Mouse (Mus musculus) adrenal gland, postnatal 36 days (tissue): ENCODE measurements around the gene Cysrt1. TPM values are rescaled to one million over a fixed set of nuclear protein-coding genes. Genes with fewer than 3 reads are reported as not detected.
"Not testable (repeated sequence)": the region's sequence is repeated elsewhere in the genome, so short reads cannot be mapped to it uniquely, and the experiment has no call there.

Source experiments
- DNase-seq, 2 experiments: peaks; one replicate each; pipeline ENCODE4 v3.0.0; 2021; ENCODE audit warnings: mixed read lengths in 1 of 2
- total RNA-seq, 2 experiments: library from RNA; stranded (reverse); gene quantifications; 2 replicates each; pipeline ENCODE4 v1.2.3; 2021

Cysrt1 gene
- total RNA-seq, 2 experiments from 2014 or later: not detected

DNA sequence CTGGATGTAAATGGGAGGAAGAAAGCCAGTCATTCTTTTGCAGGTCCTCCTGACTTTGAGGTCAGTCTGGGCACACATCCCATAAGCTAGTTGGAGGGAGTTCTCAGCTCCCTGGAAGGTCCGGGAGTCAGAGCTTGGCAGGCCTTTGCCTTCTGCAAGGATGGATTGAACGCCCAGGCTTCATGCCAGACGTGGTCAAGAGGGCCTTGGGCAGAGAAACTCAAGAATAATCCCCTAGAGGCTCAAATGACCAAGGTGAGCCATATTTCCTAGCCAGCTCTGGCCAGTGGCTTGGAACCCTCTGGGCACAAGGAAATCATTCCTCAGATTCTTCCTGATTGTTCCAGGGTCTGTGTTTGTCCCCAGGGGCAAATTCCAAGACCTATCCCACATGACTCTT is 22.6 kb upstream of the Cysrt1 start:
- no peak for DNase-seq

DNA sequence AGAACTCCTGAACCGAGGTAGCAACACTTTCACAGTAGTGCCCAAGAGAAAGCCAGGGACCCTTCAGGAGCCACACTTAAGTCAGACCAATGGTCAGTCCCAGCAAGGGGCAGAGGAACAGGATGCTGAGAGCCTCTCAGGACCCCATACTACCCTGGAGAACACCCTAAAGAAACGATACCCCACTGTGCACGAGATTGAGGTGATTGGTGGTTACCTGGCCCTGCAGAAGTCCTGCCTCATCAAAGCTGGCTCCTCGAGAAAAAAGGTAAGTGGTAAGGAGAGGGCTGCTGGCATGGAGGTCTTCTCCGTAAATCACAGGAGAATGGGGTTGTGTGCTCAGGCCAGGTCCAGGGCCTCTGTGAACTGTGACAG is 22.0 kb upstream of the Cysrt1 start:
- DNase-seq: no peak

DNA sequence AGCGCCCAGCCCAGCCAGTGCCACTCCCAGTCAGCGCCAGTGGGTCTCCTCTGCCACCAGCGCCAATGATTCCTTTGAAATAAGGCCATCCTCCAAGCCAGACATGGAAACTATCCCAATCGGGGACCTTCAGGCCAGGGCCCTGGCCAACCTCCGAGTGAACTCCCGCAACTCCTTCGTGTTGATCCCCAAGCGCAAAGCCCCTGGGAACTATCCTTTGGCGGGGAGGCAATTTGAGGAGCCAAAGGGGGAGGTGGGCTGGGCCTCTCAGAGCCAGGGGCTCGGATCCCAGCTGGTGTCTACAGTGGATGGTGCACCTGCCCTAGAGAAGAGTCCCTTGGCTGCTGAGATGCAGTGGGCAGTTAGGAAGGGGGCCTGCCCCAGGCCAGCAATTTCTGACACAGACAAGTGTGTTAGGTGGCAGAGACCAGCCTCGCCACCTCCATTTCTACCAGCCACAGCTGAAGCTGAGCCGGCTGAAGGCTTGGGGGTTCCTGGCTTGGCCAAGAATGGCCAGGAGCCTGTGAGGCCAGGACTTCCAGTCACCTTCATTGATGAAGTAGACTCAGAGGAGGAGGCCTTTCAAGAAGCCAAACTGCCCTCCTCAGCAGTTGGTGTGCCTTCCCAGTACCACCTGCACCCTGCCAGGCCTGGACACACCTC is 21.5 kb upstream of the Cysrt1 start:
- DNase-seq: no peak

DNA sequence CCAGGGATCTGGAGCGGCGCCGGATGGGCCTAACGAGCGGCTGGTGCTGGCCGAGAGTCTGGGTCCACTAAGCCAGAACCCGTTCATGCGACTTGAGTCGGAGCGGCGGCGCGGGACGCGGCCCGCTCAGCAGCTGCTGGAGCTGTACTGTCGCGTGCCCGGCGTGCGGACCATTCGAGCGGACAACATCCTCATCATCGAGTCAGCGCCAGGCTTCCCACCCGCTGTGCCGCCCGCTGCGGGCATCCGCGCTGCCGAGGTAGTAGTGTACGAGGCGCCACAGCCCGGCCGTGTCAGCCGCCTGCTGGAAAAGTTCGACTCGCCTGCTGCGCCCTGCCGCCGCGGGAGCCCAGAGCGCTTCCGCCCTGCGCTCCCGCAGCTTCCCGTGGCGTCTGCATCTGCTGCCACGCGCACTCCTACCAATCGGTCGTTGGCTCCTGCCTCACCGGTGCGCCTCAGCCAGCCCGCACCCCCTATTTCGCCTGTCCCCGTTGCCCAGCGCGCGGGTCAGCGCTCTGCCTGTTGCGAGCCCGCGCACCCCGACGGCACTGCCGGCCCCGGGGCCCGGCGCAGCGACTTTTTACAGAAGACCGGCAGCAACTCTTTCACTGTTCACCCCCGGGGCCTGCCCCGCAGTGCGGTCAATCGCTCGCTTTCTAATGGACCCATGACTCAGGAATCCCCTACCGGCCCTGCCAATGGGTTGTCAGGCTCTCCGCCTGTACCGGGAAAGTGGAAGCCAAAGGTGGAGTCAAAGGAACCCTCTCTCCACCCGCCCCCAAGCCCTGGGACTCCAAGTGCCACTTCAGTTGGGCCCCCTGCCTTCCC is 20.8 kb upstream of the Cysrt1 start:
- peak; percentile 51 for DNase-seq

DNA sequence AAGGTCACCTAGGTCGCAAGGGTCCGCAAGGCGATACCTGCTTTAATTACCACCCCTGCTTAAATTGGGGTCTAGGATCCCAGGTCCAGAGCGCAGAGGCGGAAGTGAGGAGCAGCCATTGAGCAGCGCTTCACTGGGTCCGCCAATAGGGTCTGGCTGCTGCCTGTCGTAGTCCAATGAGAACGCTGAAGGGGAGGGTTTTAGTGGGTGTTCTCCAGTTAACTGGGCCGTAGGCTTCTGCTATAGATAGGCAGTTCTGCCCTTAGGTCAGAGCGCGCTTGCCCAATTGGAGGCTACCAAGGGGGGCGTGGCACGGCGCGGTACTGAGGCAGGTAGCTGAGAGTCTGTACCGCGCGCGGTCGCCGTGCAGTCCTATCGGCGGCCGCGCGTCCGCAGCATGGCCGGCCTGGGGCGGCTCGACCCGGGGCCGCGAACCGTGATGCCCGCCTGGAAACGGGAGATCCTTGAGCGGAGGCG is 20.1 kb upstream of the Cysrt1 start, which contains the start of gene Tprn:
Tprn (plus strand) TSS at position 328 of the 477 bp plus-strand sequence.
- DNase-seq: peak; percentile 98

DNA sequence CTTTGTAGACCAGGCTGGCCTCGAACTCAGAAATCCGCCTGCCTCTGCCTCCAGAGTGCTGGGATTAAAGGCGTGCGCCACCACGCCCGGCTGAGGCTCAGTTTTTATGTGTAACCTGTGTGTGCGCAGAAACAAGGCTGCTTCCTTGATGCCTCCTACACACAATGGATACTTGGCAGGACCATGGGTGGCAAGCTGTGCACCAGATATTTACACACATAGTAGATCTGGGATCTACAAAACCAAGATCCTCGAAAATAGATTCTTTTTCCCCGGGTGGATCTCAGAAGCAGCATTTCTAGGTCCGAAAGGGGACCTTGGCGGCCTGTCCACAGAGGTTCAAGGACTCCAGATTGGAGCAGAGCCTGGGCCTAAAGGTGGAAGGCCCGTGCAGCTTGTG is 19.6 kb upstream of the Cysrt1 start:
- no peak for DNase-seq

DNA sequence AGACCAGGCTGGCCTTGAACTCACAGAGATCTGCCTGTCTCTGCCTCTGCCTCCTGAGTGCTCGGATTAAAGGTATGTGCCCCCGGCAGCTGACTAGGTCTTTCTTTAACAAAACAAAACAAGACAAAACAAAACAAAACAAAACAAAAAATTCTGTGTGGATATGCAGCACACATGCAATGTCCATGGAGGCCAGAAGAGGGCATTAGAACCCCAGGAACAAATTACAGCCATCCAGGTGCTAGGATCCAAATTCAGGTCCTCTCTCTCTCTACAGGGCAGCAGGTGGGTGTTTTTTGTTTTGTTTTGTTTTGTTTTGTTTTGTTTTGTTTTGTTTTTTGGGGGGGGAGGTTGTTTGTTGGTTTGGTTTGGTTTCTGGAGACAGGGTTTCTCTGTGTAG is 16.6 kb upstream of the Cysrt1 start:
- DNase-seq: no peak

DNA sequence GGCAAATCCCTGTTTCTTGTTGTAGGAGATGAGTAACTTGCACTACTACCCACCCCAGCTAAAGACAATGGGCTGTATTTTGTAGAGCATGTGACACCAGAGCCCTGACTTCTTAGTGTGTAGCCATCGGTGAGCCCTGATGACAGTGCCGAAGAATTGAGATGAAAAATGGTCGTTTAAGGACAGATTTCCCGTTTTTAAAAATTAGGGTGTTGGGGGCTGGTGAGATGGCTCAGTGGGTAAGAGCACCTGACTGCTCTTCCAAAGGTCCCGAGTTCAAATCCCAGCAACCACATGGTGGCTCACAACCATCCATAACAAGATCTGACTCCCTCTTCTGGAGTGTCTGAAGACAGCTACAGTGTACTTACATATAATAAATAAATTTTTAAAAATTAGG is 15.0 kb upstream of the Cysrt1 start:
- not testable (repeated sequence) for DNase-seq

DNA sequence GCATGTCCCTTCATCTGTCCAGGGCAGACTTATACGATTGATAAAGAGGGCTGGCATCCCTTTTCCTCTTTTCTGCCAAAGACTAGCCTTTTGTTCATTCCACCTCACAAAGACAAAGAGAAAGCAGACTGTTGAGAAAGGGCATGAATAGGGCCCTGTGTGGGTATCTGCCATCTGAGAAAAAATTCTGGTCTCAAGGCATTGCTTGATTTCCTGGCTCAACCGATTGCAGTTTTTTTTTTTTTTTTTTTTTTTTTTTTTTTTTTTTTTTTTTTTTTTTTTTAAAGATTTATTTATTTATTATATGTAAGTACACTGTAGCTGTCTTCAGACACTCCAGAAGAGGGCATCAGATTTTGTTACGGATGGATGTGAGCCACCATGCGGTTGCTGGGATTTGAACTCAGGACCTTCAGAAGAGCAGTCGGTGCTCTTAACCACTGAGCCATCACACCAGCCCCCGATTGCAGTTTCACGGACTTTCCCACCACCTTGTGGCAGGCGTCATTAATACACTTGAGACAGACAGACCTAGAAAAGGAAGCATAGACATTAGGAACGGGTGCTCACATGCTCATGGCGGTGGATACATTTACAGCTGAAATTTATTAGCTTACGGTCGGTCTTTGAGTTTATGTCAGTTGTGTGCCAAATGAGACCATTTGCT is 14.3 kb upstream of the Cysrt1 start:
- peak; percentile 36 to 56 for DNase-seq

DNA sequence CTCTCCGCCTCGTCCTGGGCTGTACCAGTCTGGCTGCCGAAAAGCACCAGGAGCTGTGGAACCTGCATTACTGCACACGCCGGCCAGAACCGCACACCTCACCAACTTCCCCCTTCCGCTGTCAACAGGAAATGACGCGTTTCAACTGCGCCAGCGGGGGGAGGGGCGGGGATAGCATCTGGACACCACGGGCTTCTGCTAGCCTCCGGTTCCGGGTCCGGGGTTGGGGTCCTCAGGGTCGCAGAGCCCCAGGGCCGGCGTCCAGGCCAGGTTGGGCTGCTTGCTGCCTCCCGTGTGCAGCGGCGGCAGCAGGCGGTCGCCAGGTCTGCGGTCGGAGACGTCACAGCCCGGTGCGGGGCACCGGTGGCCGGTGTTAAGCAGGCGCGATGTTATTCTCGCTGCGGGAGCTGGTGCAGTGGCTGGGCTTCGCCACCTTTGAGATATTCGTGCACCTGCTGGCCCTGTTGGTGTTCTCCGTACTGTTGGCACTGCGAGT is 13.1 kb upstream of the Cysrt1 start, which contains the start of gene Tmem203:
Tmem203 (plus strand) TSS at position 156 of the 496 bp plus-strand sequence.
- DNase-seq: peak; percentile 92 to 93

DNA sequence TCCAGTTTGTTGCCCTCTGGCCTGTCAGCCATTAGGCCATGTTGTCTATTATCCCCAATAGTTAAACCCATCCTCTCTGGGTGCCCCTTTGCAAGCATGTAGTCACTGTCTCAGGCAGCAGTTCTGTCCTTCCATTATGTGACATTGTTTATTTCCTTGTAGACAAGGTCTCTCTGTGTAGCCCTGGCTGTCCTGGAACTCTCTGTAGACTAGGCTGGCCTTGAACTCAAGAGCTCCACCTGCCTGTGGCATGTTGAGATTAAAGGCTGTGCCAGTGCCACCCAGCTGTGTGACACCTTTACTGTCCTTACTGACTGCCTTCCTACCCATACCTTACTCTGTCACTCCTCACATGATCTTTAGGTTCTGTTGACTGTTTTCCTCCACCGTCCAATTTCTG is 10.1 kb upstream of the Cysrt1 start:
- DNase-seq: peak; percentile 30 to 36

DNA sequence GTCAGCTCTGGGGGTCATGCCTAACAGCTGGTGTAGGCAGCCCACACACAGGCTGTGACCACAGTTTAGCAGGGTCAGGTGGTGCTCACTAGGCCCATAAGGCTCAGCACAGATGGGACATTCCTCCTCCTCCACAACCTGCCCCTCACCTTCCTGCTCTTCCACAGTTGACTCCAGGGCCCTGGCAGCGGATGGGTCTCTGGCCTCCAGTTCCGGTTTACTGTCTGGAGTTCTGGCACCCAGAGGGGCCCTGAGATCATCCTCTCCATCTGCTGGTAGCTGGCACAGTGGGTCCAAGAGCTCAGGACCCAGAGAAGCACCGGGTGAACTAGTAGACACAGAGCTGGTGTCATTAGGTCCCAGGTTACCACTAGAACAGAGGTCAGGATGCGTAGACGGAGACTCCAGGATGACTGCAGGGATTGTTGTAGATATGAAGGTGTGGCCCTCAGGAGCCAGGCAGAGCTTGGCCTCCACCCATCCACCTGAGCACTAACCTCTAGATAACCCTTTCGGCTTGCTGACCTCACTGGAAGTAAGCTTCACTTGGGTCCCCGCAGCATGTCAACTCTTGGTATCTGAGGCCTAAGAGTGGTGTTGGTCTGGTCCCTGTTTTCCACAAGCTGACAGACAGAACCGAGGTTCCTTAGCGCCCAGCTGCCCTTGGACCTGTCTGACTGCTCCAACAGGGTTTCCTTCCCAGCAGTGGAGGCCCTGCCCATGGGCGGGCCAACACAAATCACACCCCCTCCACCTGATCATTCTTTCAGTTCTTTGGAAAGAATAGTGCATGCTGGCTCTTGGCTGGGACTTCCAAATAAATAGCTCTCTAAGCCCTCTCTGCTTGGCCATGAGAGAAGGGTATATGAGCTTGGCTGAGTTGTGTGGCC is 4.2 kb upstream of the Cysrt1 start, which contains the start of gene AL732309.1:
AL732309.1 (minus strand) TSS at position 681 of the 890 bp plus-strand sequence.
- no peak for DNase-seq

DNA sequence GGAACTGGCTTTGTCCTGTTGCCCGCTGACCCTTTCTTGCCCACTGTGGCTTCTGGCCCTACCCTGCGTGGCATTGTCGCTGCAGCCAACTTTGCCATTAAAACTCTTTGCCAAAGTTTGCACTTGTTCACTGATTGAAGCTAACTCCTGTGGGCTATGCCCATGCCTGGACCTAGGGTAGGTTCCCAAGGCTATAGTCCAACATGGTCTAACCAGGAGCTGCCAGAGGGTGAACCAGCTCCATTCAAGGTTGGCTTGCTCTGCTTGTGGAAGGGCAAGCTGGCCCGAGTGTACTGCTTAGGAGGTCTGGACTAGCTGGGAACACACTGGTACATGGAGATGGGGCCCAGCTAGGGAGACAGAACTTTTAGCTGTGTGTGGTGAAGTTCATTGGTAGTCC is 1.9 kb upstream of the Cysrt1 start:
- no peak for DNase-seq

DNA sequence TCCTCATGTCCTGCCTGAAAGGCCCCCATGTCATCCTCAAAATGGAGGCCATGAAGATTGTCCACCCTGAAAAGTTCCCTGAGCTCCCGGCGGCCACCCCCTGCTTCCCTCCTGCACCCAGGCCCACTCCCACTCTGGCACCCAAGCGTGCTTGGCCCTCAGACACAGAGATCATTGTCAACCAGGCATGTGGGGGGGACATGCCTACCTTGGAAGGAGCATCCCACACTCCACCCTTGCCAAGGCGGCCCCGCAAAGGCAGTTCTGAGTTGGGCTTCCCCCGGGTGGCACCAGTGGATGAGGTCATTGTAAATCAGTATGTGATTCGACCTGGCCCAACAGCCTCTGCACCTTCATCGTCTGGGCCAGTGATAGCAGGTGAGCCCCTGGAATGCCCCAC is 1.1 kb upstream of the Cysrt1 start:
- no peak for DNase-seq

DNA sequence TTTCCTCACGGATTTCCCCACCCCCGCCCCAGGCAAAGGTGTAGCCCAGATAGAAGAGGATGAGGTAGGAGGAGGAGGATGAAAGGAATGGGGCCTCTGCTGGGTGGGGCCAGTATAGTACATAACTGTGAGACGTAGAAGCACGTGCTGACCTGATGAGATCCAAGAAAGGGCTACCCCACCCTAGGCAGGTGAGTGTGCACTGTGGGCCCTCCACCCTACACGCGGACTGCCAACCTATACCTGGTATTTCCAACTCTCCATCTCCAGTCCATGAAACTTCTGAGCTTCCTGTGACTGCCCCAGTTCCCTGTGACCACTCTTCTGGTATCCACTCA is 845 bp downstream of the Cysrt1 start:
- no peak for DNase-seq

DNA sequence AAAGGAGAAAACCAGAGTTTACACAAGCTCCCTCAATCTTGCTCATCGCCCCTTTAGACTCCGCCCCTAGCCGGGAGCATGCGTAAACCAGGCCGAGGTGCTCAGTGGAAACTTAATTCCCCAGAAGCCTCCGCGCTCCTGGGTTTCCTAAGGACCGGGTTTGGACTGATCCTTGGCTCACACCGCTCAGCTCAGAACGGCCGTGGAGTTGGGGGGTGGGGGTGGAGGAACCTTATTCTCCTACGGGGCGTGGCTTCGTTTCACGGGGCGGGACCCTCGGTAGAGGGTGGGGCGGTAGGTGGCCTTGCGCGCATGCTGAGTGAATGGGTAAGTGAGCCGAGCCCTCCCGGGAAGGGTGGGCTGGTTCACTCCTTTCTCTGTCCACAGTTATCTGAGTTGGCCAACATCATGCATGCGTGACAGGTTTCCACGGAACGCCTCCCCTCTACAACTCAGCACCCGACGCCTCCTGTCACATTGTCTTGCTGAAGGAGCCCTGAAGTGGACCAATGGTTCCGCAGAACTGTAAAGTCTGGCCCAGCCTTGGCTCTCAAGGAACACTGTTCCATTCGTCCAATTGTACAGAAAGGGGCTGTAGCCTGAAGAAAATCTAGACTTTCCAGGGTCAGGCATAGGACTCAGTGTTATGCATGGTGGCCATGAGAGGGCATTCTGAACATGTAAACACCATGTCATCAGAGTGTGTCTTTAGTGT is 1.4 kb downstream of the Cysrt1 start:
- peak; percentile 83 to 86 for DNase-seq

DNA sequence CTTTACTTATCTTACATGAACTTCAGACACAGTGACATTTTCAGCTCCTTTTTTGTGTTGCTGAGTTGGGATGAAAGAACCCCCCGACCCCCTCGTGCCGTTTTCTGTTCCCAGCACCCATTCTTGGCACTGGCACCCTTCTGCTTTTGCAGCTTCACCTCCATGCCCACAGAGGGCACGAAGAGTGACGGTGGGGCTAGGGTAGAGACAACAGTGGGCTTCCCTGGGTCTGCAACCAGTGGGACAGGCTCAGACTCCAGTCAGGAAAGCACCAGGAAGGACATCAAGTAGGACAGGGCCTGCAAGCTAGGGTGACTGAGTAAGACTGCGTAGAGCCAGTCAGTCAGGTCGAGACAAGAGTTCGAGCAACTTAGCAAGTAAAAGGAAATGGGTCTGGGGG is 1.9 kb downstream of the Cysrt1 start:
- DNase-seq: no peak

DNA sequence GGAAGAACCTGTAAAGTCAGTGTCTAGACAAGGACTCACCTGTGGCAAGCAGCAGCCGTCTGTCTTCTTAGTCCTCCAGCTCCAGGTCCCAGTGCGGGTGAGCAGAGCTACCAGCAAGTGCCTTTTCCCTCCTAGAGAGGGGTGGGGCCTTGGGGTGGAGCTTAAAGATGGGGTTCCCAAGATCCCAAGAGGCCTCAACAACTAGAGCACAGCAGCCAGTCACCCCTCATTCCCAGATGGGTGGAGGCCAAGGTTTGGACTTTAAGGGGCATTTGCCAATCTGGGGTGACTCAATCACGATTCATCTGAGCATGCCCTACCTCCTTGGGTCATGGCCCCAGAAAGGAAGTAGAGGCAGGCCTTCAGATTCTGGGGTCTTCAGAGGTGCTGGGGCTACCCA is 2.5 kb downstream of the Cysrt1 start:
- DNase-seq: no peak

DNA sequence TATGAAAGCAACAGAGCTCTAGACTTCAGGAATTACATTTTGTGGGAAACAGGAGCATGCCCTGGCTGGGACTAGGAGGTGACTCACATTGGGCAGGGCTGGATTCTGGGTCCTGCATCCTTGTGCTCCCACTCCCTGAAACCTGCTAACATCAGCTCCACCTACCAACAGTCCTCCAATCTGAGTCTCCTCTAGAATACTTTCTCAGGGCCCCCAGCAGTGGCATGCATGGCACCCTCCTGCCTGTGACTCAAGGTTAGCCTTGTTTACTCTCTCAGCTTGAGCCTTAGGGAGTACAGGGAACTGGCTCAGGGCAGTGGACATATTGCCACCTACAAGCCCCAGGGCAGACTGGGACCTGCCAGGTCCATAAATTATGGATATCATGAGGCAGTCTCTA is 4.1 kb downstream of the Cysrt1 start:
- DNase-seq: no peak

DNA sequence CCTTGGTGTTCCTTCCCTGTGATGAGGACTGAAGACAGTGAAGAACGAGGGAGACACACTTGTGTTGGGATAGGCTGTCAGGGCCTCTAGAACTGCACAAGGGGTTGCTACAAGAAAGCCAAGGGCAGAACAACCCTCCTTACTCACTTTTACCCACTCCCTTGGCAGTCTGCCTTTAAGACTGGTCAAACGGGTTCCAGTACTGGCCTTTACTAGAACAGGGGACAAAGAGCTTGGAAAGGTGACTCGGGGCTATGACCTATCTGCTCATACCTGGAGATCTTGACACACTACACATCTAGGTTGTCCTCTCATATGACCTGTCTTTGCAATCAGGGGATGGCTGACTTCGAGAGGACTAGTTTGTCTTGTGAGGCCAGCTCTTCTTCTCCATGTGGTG is 4.7 kb downstream of the Cysrt1 start:
- no peak for DNase-seq

DNA sequence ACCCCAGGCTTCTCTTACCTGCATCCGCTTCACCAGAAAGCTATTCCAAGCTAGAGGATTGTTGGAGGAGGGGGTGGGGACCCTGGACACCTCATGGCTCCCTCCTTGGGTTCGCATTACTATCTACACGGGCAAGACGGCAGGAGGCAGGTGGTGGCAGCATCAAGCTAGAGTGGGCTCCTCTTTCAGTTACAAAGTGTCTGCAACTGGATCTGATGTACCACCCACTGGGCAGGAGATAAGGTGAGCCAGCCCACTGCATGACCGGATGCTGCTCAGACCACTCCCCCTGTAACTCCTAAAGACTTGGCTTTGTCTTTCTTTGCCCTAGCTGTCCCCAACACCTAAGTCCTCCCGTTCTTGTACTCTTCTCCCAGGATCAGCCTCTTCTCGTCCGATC is 5.6 kb downstream of the Cysrt1 start, which contains the start of gene Rnf224:
Rnf224 (minus strand) TSS at position 174 of the 400 bp plus-strand sequence.
- DNase-seq: no peak
